Mouse (Mus musculus): ENCODE measurements around the gene D10Wsu102e.

GRCm38 (mm10) chr10:83332581-83332980 is 27.4 kb upstream of the D10Wsu102e start:
- TF ChIP-seq CTCF (IDR thresholded peaks at IDR 0.05) (no peak), EP300 (IDR thresholded peaks at IDR 0.05) (no peak)

Data from lung, postnatal 0 days (tissue).